Mouse (Mus musculus) liver, embryonic 16.5 days (tissue): ENCODE data around the gene Tek. TPM values are rescaled to one million over a fixed set of nuclear protein-coding genes. Genes with fewer than 3 reads are reported as not detected.
A peak's percentile ranks its signal among the peaks of the same experiment; 100 is the strongest.
"Not testable (repeated sequence)": the region's sequence is repeated elsewhere in the genome, so short reads cannot be mapped to it uniquely, and the experiment has no call there.

Source experiments
- ATAC-seq: fragments of 200-750 bp; cut with Nextera tagmentation; 2 replicates; pipeline ENCODE4 v1.8.0; 2017; ENCODE audit warnings: low read depth, mild to moderate bottlenecking, moderate number of reproducible peaks, moderate library complexity
- H3K27ac ChIP-seq: fragments of 300-500 bp; sonication (generic); 2 replicates; pipeline ENCODE4 v1.5.1; 2014; ENCODE audit warnings: mild to moderate bottlenecking, low read length
- H3K27me3 ChIP-seq: fragments of 300-500 bp; sonication (generic); 2 replicates; pipeline ENCODE4 v1.6.1; 2014; ENCODE audit warnings: low read depth, low read length, mixed read lengths; ENCODE audit not compliant: control insufficient read depth, insufficient read depth
- H3K36me3 ChIP-seq: fragments of 300-500 bp; sonication (generic); 2 replicates; pipeline ENCODE4 v1.6.1; 2014; ENCODE audit warnings: mild to moderate bottlenecking; ENCODE audit not compliant: control insufficient read depth, insufficient read depth
- H3K4me1 ChIP-seq: fragments of 300-500 bp; sonication (generic); 2 replicates; pipeline ENCODE4 v1.6.1; 2014; ENCODE audit warnings: low read depth, low read length, mixed read lengths; ENCODE audit not compliant: control insufficient read depth
- H3K4me2 ChIP-seq: fragments of 300-500 bp; sonication (generic); 2 replicates; pipeline ENCODE4 v1.6.1; 2014; ENCODE audit warnings: low read depth, low read length, mixed read lengths
- H3K4me3 ChIP-seq: fragments of 300-500 bp; sonication (generic); 2 replicates; pipeline ENCODE4 v1.5.1; 2014; ENCODE audit warnings: low read depth, mild to moderate bottlenecking, low read length
- H3K9ac ChIP-seq: fragments of 300-500 bp; sonication (generic); 2 replicates; pipeline ENCODE4 v1.6.1; 2014; ENCODE audit warnings: low read depth, low read length
- H3K9me3 ChIP-seq: fragments of 300-500 bp; sonication (generic); replicated peaks from 2 replicates; pipeline ENCODE4 v1.6.1; 2016; ENCODE audit warnings: low read length; ENCODE audit not compliant: control insufficient read depth
- WGBS: fragments of 180-500 bp; shearing (Covaris S2); extraction: QIAGEN DNeasy Blood & Tissue Kit; methylation state at CpG from one replicate; pipeline ENCODE4 v1.1.7; 2014; ENCODE audit not compliant: insufficient replicate concordance; 5-methylcytosine and 5-hydroxymethylcytosine counted together
- polyA plus RNA-seq: library from polyadenylated mRNA; unstranded; fragments of >200 nt; fragmentation: Nextera tagmentation; extraction: Ambion mirVana; gene quantifications from 2 replicates; pipeline ENCODE4 v1.2.1, GENCODE M21; 2015

Tek gene
- polyA plus RNA-seq, result 4.8 and 5.1 TPM in 2 replicates

GRCm38 (mm10) chr4:94738838-94739731 lies at the start of gene Tek:
Tek (plus strand) TSS chr4:94739289.
- WGBS, result 24% methylated on average over 16 of the region's 16 CpGs
- no peaks in the 10 kb centered on the region for H3K27me3 ChIP-seq
- H3K9ac ChIP-seq, result no peak within 1 kb of the TSS
- H3K27ac ChIP-seq, result no peak within 1 kb of the TSS
- no peaks in the 10 kb centered on the region for H3K4me1 ChIP-seq
- H3K4me2 ChIP-seq, result peak within 1 kb of the TSS; percentile 7; the same call in 1 of the 2 replicates
- no peaks in the 10 kb centered on the region for H3K9me3 ChIP-seq
- ATAC-seq, result peak; percentile 62
- H3K36me3 ChIP-seq, result no peaks in the 10 kb centered on the region
- H3K4me3 ChIP-seq, result 0 out of 2 replicates have a peak within 1 kb of the TSS, but pooled peaks have one; percentile 9

GRCm38 (mm10) chr4:94689804-94690203 lies 49.3 kb upstream of the Tek start:
- H3K27me3 ChIP-seq, H3K36me3 ChIP-seq, H3K27ac ChIP-seq, H3K9ac ChIP-seq, H3K4me3 ChIP-seq, ATAC-seq, H3K4me2 ChIP-seq, H3K4me1 ChIP-seq, H3K9me3 ChIP-seq: not testable (repeated sequence)
- WGBS, result 51% methylated on average over 2 of the region's 2 CpGs

GRCm38 (mm10) chr4:94691078-94691477 lies 48.0 kb upstream of the Tek start:
- ATAC-seq, result no peak
- no peaks in the 10 kb centered on the region for H3K36me3 ChIP-seq
- H3K9me3 ChIP-seq, result no peaks in the 10 kb centered on the region
- no peak overlapping the region for H3K9ac ChIP-seq
- no peak overlapping the region for H3K27ac ChIP-seq
- H3K27me3 ChIP-seq, result no peaks in the 10 kb centered on the region
- H3K4me3 ChIP-seq, result no peak overlapping the region
- H3K4me1 ChIP-seq, result no peaks in the 10 kb centered on the region
- WGBS, result 15% methylated on average over 4 of the region's 4 CpGs
- H3K4me2 ChIP-seq, result no peak overlapping the region

DNA sequence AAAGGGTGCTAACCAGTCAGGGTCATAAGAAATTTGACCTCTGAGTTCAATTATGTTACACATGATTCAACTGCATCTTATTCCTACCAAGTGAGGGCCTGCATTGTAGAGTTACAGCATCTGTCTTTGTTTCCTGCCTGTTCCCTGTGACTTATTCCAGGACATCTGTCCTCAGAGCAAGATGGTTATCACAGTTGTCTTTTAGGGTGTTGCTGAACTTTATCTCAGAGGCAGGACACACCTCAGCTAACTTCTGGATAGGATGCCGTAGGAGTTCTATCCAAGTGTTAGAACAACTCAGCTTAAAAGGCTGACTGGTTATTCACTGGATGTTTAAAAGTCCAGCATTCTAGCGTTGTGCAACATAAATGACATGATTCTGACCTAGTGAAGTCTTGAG lies 46.9 kb upstream of the Tek start:
- 58% methylated on average over 2 of the region's 2 CpGs for WGBS
- Histone ChIP-seq H3K4me2 (no peak overlapping the region), H3K36me3 (no peaks in the 10 kb centered on the region), H3K9ac (no peak overlapping the region), H3K4me3 (no peak overlapping the region), H3K27ac (no peak overlapping the region), H3K4me1 (no peaks in the 10 kb centered on the region), H3K9me3 (no peaks in the 10 kb centered on the region), H3K27me3 (no peaks in the 10 kb centered on the region)
- ATAC-seq, result no peak

DNA sequence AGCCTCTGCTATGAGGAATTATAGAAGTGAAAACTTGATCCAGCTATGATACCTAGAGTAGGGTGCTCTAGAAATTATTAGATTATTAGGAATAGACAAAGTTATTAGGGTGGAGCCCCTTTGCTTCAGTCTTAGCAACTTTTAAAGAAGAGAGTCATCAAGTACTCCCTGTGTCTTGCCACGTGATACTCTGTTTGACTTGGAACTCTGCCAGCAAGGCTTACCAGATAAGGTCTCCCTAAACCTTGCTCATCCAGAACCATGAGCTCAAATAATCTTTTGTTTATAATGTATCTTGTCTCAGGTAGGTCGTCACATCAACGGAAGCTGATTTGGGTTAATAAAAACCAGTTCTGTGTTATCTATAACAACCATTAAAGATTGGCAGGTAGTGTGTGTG lies 42.7 kb upstream of the Tek start:
- no peaks in the 10 kb centered on the region for H3K36me3 ChIP-seq
- no peaks in the 10 kb centered on the region for H3K4me1 ChIP-seq
- H3K27me3 ChIP-seq, result no peaks in the 10 kb centered on the region
- H3K9ac ChIP-seq, result no peak overlapping the region
- no peak overlapping the region for H3K27ac ChIP-seq
- WGBS, result 49% methylated on average over 3 of the region's 3 CpGs
- ATAC-seq, result no peak
- H3K4me2 ChIP-seq, result no peak overlapping the region
- no peaks in the 10 kb centered on the region for H3K9me3 ChIP-seq
- H3K4me3 ChIP-seq, result no peak overlapping the region

GRCm38 (mm10) chr4:94711002-94711401 lies 28.1 kb upstream of the Tek start:
- H3K27ac ChIP-seq, result no peak overlapping the region
- H3K9me3 ChIP-seq, result no peaks in the 10 kb centered on the region
- no peak overlapping the region for H3K4me3 ChIP-seq
- no peak for ATAC-seq
- no peaks in the 10 kb centered on the region for H3K27me3 ChIP-seq
- no peak overlapping the region for H3K9ac ChIP-seq
- no peaks in the 10 kb centered on the region for H3K4me1 ChIP-seq
- no peaks in the 10 kb centered on the region for H3K36me3 ChIP-seq
- no peak overlapping the region for H3K4me2 ChIP-seq
- 29% methylated on average over 2 of the region's 2 CpGs for WGBS

DNA sequence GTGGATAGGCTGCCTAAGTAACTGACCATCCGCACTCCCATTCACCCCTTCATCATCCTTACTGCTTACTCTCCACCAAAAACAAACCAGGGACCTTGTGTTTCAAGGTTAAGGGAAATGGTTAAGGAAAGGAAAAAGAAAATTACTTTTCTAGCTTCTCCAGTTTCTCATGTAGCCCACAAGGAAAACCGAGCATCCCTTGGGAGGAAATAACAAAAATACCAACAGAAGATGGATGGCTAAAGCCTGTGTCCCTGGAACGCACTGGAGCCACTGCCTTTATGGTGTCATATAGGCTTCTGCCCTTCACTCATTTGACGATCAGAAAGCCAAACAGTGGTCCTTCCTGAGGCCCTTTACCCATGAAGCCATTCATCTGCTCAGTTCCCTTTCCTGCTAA lies 27.7 kb upstream of the Tek start:
- Histone ChIP-seq H3K9me3 (no peaks in the 10 kb centered on the region), H3K9ac (no peak overlapping the region), H3K4me2 (no peak overlapping the region), H3K4me3 (no peak overlapping the region), H3K27ac (no peak overlapping the region), H3K27me3 (no peaks in the 10 kb centered on the region), H3K36me3 (no peaks in the 10 kb centered on the region), H3K4me1 (no peaks in the 10 kb centered on the region)
- no peak for ATAC-seq
- 40% methylated on average over 4 of the region's 4 CpGs for WGBS

DNA sequence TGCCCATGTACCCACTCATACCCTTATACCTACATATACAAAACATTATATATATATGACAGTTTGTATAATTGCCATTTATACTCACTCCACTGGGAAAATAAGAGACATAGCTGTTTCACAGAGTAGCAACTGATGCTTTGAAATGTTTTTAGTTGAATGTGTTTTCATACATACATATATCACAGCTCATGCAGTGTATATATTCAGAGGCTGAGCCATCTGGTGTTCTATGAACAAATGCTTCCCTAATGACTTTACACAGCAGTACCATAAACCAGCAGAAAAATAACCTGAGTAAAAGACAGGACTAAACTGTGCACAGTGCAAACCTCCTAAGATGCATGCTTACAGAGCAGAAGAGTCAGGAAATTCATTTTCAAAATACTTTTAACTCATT lies 25.3 kb upstream of the Tek start:
- H3K36me3 ChIP-seq, result no peaks in the 10 kb centered on the region
- H3K4me1 ChIP-seq, result no peaks in the 10 kb centered on the region
- ATAC-seq, result no peak
- H3K27me3 ChIP-seq, result no peaks in the 10 kb centered on the region
- no peaks in the 10 kb centered on the region for H3K9me3 ChIP-seq
- H3K4me2 ChIP-seq, result no peak overlapping the region
- H3K9ac ChIP-seq, result no peak overlapping the region
- no peak overlapping the region for H3K27ac ChIP-seq
- no peak overlapping the region for H3K4me3 ChIP-seq

DNA sequence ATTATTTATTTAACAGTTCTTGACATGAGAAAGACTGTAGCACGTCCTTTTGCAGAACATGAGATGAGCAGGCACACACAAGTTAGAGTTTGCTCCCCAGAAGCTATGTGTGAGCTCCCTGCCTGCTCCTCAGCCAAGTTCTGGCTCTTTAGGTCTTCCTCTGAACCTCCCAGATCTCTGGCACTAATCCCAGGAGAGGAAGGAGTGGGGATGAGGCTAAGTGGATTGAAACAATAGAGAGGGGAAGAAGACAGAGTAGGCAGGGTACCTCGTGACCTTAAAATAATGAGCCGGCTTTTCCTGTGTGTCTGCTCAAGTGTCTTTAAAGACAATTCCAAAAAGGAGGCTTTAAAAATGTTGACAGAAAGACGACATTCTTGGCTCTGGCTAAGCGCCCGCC lies 23.9 kb upstream of the Tek start:
- no peak for ATAC-seq
- H3K36me3 ChIP-seq, result no peaks in the 10 kb centered on the region
- H3K4me2 ChIP-seq, result no peak overlapping the region
- no peak overlapping the region for H3K4me3 ChIP-seq
- no peak overlapping the region for H3K27ac ChIP-seq
- H3K9ac ChIP-seq, result no peak overlapping the region
- 32% methylated on average over 6 of the region's 6 CpGs for WGBS
- no peaks in the 10 kb centered on the region for H3K4me1 ChIP-seq
- H3K27me3 ChIP-seq, result no peaks in the 10 kb centered on the region
- no peaks in the 10 kb centered on the region for H3K9me3 ChIP-seq
